8 mouse cellular contexts compared by ENCODE assay signal in the genomic region with DNA sequence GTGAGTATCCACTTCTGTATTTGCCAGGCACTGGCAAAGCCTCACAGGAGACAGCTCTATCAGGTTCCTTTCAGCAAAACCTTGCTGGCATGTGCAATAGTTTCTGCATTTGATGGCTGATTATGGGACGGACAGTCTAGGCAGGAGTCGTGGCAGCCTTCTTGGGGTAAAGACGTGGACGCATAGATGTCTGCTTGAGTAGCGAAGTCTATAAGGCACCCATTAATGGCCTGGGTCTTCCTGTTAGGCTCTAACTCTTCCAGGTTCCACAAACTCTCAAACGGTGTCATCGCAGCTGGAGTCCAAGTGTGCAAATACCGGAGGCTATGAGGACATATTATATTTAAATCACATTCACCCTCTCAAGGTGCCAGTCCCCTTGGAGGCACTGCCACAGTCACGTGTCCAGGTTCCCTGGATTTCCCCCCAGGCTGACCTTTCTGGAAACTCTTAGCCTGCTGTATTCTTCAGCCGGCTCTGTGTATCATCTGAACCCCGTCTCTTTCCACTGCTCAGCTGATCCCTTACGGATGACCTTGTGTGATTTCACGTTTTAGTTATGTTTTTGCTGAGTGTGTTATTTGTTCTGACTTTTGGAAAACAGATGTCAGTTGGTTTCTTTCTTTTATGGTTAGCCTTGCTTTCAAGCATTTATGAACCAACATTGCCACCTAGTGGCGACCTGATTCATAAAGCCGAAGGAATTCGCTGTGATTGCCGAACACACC.
A peak's percentile ranks its signal among the peaks of the same experiment; 100 is the strongest.
DNase-seq lines count a peak whose midpoint lies in the region; ATAC-seq lines count a peak whose summit lies in the region.

No protein-coding gene starts in this region.

- peak; percentile 69 for ATAC-seq in hindbrain, embryonic 14.5 days (ENCODE audit: low FRiP score)
- ATAC-seq in megakaryocyte, adult 5-6 weeks (ENCODE audit: poor library complexity, severe bottlenecking), result peak; percentile 84

- 58% methylated on average over 17 of the region's 17 CpGs for WGBS in hindbrain, embryonic 14.5 days

- no peak overlapping the region for H3K27ac ChIP-seq in hindbrain, embryonic 14.5 days

- peak overlapping the region; percentile 22; the same call in 1 of the 2 replicates for H3K4me3 ChIP-seq in hindbrain, embryonic 14.5 days (replicated peaks; ENCODE audit: low read length)

- no peaks in the 10 kb centered on the region for H3K27me3 ChIP-seq in hindbrain, embryonic 14.5 days (ENCODE audit: control insufficient read depth, insufficient read depth, low read length)

- 0 out of 2 replicates have a peak overlapping the region, but pooled peaks have one; percentile 42 for H3K9ac ChIP-seq in hindbrain, embryonic 14.5 days

- H3K4me2 ChIP-seq in hindbrain, embryonic 14.5 days (replicated peaks), result peak overlapping the region; percentile 48

- 0 out of 2 replicates have a peak, but pooled peaks cover 2% of the 10 kb centered on the region for H3K4me1 ChIP-seq in hindbrain, embryonic 14.5 days (replicated peaks; ENCODE audit: control insufficient read depth, insufficient read depth, low read length)

- H3K9me3 ChIP-seq in hindbrain, embryonic 14.5 days (ENCODE audit: control insufficient read depth, low read length), result no peaks in the 10 kb centered on the region

- H3K36me3 ChIP-seq in hindbrain, embryonic 14.5 days (replicated peaks; ENCODE audit: control insufficient read depth, insufficient read depth), result no peaks in the 10 kb centered on the region

- peak; percentile 66 for DNase-seq in ZHBTc4 (ENCODE audit: low read depth, low spot score)
- DNase-seq in cerebellum, postnatal 10 days, result peak; percentile 88 to 92
- DNase-seq in frontal cortex, postnatal 25 days (ENCODE audit: low spot score in 2 of 2), result peak; percentile 60 to 70
- DNase-seq in hindbrain, embryonic 14.5 days (ENCODE audit: low spot score), result peak; percentile 92
- peak; percentile 88 to 89 for DNase-seq in layer of hippocampus, postnatal 10 days (ENCODE audit: low spot score in 2 of 2)
- DNase-seq in right cerebral cortex, postnatal 14 days, result peak; percentile 87
- peak; percentile 37 to 84 for DNase-seq in urinary bladder, postnatal 4 days (ENCODE audit: low spot score in 2 of 2)
